Mouse (Mus musculus) liver, postnatal 0 days (tissue): Measurements from ENCODE around the gene Tmem167b.

Experiments
- CTCF ChIP-seq: sonication (generic); IDR thresholded peaks from 2 replicates; pipeline ENCODE4 v1.5.1; 2016; ENCODE audit warnings: antibody characterized with exemption, low read depth
- EP300 ChIP-seq: IDR thresholded peaks from 2 replicates; pipeline ENCODE4 v1.6.1; 2016; ENCODE audit warnings: antibody characterized with exemption, low read depth, mild to moderate bottlenecking

DNA sequence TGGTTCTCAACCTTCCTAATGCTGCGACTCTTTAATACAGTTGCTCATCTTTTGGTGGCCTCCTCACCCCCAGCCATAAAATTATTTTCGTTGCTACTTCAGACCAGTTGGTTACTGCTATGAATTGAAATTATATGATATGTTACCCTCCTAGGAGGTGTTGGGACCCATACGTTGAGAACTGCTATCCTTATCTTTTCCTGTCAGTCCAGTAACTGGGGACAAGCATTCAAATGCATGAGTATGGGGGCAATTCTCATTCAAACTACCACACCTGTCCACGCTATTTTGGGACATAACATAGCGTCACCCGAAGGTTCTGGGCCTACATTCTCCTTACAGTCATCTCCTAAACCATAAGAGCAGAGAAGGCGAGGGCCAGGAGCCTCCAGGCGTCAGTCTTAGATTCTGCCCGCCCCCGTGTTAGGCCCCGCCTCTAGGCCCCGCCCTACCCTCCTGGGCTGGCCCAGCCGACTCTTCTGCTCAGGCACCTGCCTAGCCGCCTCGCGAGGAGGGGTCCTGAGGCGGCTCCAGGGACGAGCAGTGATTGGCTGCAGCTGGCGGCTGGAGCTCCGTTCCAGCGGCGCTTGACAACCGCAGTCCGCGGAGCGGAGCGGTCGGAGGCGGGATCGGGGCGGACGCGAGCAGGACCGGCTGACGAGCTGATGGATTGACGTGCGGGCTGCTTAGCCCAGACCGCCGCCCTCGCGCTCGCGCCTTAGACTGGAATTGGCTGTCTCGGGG lies 28.7 kb upstream of the Tmem167b start, which contains the start of gene Wdr47:
- TF ChIP-seq CTCF (no peak), EP300 (no peak)
